Mouse (Mus musculus) spleen, adult 2 months (tissue): ENCODE measurements around the gene Fuom. TPM values are rescaled to one million over a fixed set of nuclear protein-coding genes. Genes with fewer than 3 reads are reported as not detected.
A peak's percentile ranks its signal among the peaks of the same experiment; 100 is the strongest.

Experiments
- DNase-seq, 2 experiments: peaks; one replicate each; pipeline versions ENCODE4 v3.0.0 to v3.0.0-alpha.2; 2012 to 2021; ENCODE audit warnings: low spot score in 2 of 2, low read depth in 1 of 2
- H3K27ac ChIP-seq: fragments of 200-500 bp; 2 replicates; pipeline ENCODE4 v1.5.1; 2012; ENCODE audit warnings: low read length, inconsistent platforms; ENCODE audit not compliant: insufficient read depth
- H3K27me3 ChIP-seq: fragments of 200-500 bp; 2 replicates; pipeline ENCODE4 v1.6.1; 2012; ENCODE audit warnings: mild to moderate bottlenecking, moderate library complexity, low read length, inconsistent platforms; ENCODE audit not compliant: control insufficient read depth, insufficient read depth
- H3K36me3 ChIP-seq: fragments of 200-500 bp; 2 replicates; pipeline ENCODE4 v1.6.1; 2012; ENCODE audit warnings: mild to moderate bottlenecking, low read length, inconsistent platforms; ENCODE audit not compliant: control insufficient read depth, insufficient read depth
- H3K4me1 ChIP-seq: fragments of 200-500 bp; 2 replicates; pipeline ENCODE4 v1.6.1; 2011; ENCODE audit warnings: inconsistent platforms; ENCODE audit not compliant: control insufficient read depth, insufficient read depth, insufficient read length
- H3K4me3 ChIP-seq: fragments of 200-500 bp; 2 replicates; pipeline ENCODE4 v1.5.1; 2011; ENCODE audit warnings: mild to moderate bottlenecking, inconsistent platforms; ENCODE audit not compliant: insufficient read depth, insufficient read length; ENCODE audit errors: extremely low read depth
- CTCF ChIP-seq: fragments of 200-500 bp; IDR thresholded peaks from 2 replicates; pipeline ENCODE4 v1.5.1; 2011; ENCODE audit warnings: mild to moderate bottlenecking, inconsistent platforms; ENCODE audit not compliant: insufficient read depth, insufficient read length, insufficient replicate concordance; ENCODE audit errors: extremely low read depth
- POLR2A ChIP-seq: fragments of 200-500 bp; IDR thresholded peaks from 2 replicates; pipeline ENCODE4 v1.6.1; 2011; ENCODE audit warnings: low read depth, low read length, inconsistent platforms
- WGBS: fragments of 180-500 bp; shearing (Covaris S2); methylation state at CpG from one replicate; pipeline ENCODE4 v1.1.7; 2018; 5-methylcytosine and 5-hydroxymethylcytosine counted together
- polyA plus RNA-seq: library from polyadenylated mRNA; depleted of rRNA; stranded (reverse); fragments of >200 nt; gene quantifications from 2 replicates; pipeline ENCODE4 v1.2.3, GENCODE M21; 2012; rRNA removed

The Fuom gene
- polyA plus RNA-seq, 1 experiment = 10.9 TPM

GRCm38 (mm10) chr7:140057413-140058407, 44.5 kb downstream of the Fuom start:
- Histone ChIP-seq H3K27me3 (peaks cover 18% of the 10 kb centered on the region), H3K4me3 (no peak overlapping the region), H3K4me1 (no peaks in the 10 kb centered on the region; the same call in none of the 2 replicates), H3K36me3 (no peaks in the 10 kb centered on the region), H3K27ac (no peak overlapping the region)
- no peak for TF ChIP-seq POLR2A
- no peak for TF ChIP-seq CTCF
- no peak for DNase-seq
- WGBS = 7% methylated on average over 53 of the region's 53 CpGs

- no peak for DNase-seq
- TF ChIP-seq CTCF (no peak), POLR2A (no peak)
- H3K4me3 ChIP-seq = no peak overlapping the region
- no peak overlapping the region for H3K27ac ChIP-seq
- H3K4me1 ChIP-seq = no peaks in the 10 kb centered on the region; the same call in 1 of the 2 replicates
- H3K27me3 ChIP-seq = peaks cover 11% of the 10 kb centered on the region
- no peaks in the 10 kb centered on the region for H3K36me3 ChIP-seq
- WGBS = 76% methylated on average over 4 of the region's 4 CpGs
Observed at GRCm38 (mm10) chr7:140054124-140054523, 48.1 kb downstream of the Fuom start.

- WGBS = 2% methylated on average over 34 of the region's 34 CpGs
- Histone ChIP-seq H3K27ac (no peak overlapping the region), H3K27me3 (peaks cover 10% of the 10 kb centered on the region), H3K36me3 (no peaks in the 10 kb centered on the region), H3K4me1 (peaks cover 12% of the 10 kb centered on the region; the same call in 1 of the 2 replicates), H3K4me3 (peak overlapping the region; percentile 48; the same call in 1 of the 2 replicates)
- TF ChIP-seq POLR2A = no peak
- TF ChIP-seq CTCF = no peak
- no peak for DNase-seq
Observed at GRCm38 (mm10) chr7:140049115-140049689, 53.0 kb downstream of the Fuom start.

GRCm38 (mm10) chr7:140048361-140049114, 53.7 kb downstream of the Fuom start, which contains the start of gene Msx3:
Gene Msx3 (minus strand): TSS chr7:140049089.
- H3K4me1 ChIP-seq = peaks cover 12% of the 10 kb centered on the region; the same call in 1 of the 2 replicates
- H3K36me3 ChIP-seq = no peaks in the 10 kb centered on the region
- no peak within 1 kb of the TSS for H3K27ac ChIP-seq
- 3% methylated on average over 56 of the region's 56 CpGs for WGBS
- peak within 1 kb of the TSS; percentile 48; the same call in 1 of the 2 replicates for H3K4me3 ChIP-seq
- no peak for DNase-seq
- H3K27me3 ChIP-seq = peaks cover 10% of the 10 kb centered on the region
- TF ChIP-seq CTCF = no peak
- no peak for TF ChIP-seq POLR2A

GRCm38 (mm10) chr7:140047811-140048311, 54.4 kb downstream of the Fuom start:
- H3K27me3 ChIP-seq = peaks cover 10% of the 10 kb centered on the region
- no peak overlapping the region for H3K27ac ChIP-seq
- no peak for DNase-seq
- peaks cover 12% of the 10 kb centered on the region; the same call in 1 of the 2 replicates for H3K4me1 ChIP-seq
- WGBS = 3% methylated on average over 33 of the region's 33 CpGs
- TF ChIP-seq POLR2A = no peak
- TF ChIP-seq CTCF = no peak
- no peak overlapping the region; the same call in 1 of the 2 replicates for H3K4me3 ChIP-seq
- H3K36me3 ChIP-seq = no peaks in the 10 kb centered on the region

Other genes with a start within 250 kb of the Fuom start
- 0.08 and 0.16 TPM in 2 replicates for gene Kndc1, start 207.7 kb downstream of the Fuom start, polyA plus RNA-seq
- gene Utf1, start 158.7 kb downstream of the Fuom start, polyA plus RNA-seq = 1.1 and 2.3 TPM in 2 replicates
- gene 6430531B16Rik, start 123.7 kb downstream of the Fuom start, polyA plus RNA-seq = 0.14 and 0.22 TPM in 2 replicates
- 23.2 and 26.2 TPM in 2 replicates for gene Adam8, start 109.9 kb downstream of the Fuom start, polyA plus RNA-seq
- 43.3 and 95.2 TPM in 2 replicates for gene Zfp511, start 66.0 kb downstream of the Fuom start, polyA plus RNA-seq
- gene Tubgcp2, start 65.8 kb downstream of the Fuom start, polyA plus RNA-seq = 16.3 and 17.5 TPM in 2 replicates
- not detected in 2 replicates for gene Msx3, start 53.4 kb downstream of the Fuom start, polyA plus RNA-seq
- not detected in 2 replicates for gene Caly, start 19.9 kb downstream of the Fuom start, polyA plus RNA-seq
- not detected in 2 replicates for gene Prap1, start 9.0 kb downstream of the Fuom start, polyA plus RNA-seq
- gene Paox, start 13.4 kb upstream of the Fuom start, polyA plus RNA-seq = 8.7 and 9.9 TPM in 2 replicates
- 24.5 and 29.5 TPM in 2 replicates for gene Echs1, start 14.0 kb upstream of the Fuom start, polyA plus RNA-seq
- 18.8 and 20.5 TPM in 2 replicates for gene Mtg1, start 35.1 kb upstream of the Fuom start, polyA plus RNA-seq
- 0.04 and 0.08 TPM in 2 replicates for gene Sprn, start 52.4 kb upstream of the Fuom start, polyA plus RNA-seq
- gene Olfr522, start 62.3 kb upstream of the Fuom start, polyA plus RNA-seq = not detected in 2 replicates
- gene Olfr523, start 70.8 kb upstream of the Fuom start, polyA plus RNA-seq = 0.12 TPM in 1 of 2 replicates, not detected in the other
- 0.01 and 0.07 TPM in 2 replicates for gene Olfr524, start 103.5 kb upstream of the Fuom start, polyA plus RNA-seq
- 1.3 and 2.1 TPM in 2 replicates for gene Cd163l1, start 115.8 kb upstream of the Fuom start, polyA plus RNA-seq
- gene 5830411N06Rik, start 144.8 kb upstream of the Fuom start, polyA plus RNA-seq = 0.99 and 1.9 TPM in 2 replicates
- gene Olfr525, start 218.4 kb upstream of the Fuom start, polyA plus RNA-seq = not detected in 2 replicates
- gene Olfr527, start 231.6 kb upstream of the Fuom start, polyA plus RNA-seq = not detected in 2 replicates